Mouse (Mus musculus) spleen, postnatal 36 days (tissue): ENCODE results near the gene Prkab2.

Experiments
- DNase-seq, 2 experiments: peaks; one replicate each; pipeline ENCODE4 v3.0.0; 2022; ENCODE audit warnings: low spot score in 2 of 2, mixed read lengths in 1 of 2

Gene Prkab2

GRCm38 (mm10) chr3:97657655-97658411 lies at the start of gene Prkab2:
Gene Prkab2 (plus strand): TSS chr3:97658193.
- DNase-seq: peak; percentile 97

GRCm38 (mm10) chr3:97609201-97609844 lies 48.7 kb upstream of the Prkab2 start:
- peak; percentile 66 to 67 for DNase-seq

GRCm38 (mm10) chr3:97609845-97610410 lies 48.1 kb upstream of the Prkab2 start, which contains the start of gene Chd1l:
Gene Chd1l (minus strand): TSS chr3:97610203.
- DNase-seq: peak; percentile 88 to 91

- DNase-seq: no peak
Observed at GRCm38 (mm10) chr3:97611021-97611420, 47.0 kb upstream of the Prkab2 start.

GRCm38 (mm10) chr3:97615154-97615553 lies 42.8 kb upstream of the Prkab2 start:
- DNase-seq: no peak

GRCm38 (mm10) chr3:97615933-97616332 lies 42.1 kb upstream of the Prkab2 start:
- no peak for DNase-seq

- DNase-seq: no peak
Observed at GRCm38 (mm10) chr3:97617091-97617825, 40.7 kb upstream of the Prkab2 start.

GRCm38 (mm10) chr3:97617899-97618298 lies 40.1 kb upstream of the Prkab2 start:
- no peak for DNase-seq

- no peak for DNase-seq
Observed at GRCm38 (mm10) chr3:97620657-97621056, 37.3 kb upstream of the Prkab2 start.

GRCm38 (mm10) chr3:97624611-97625010 lies 33.4 kb upstream of the Prkab2 start:
- DNase-seq: no peak

GRCm38 (mm10) chr3:97627893-97628292 lies 30.1 kb upstream of the Prkab2 start:
- no peak for DNase-seq

- DNase-seq: peak; percentile 81 to 82
Observed at GRCm38 (mm10) chr3:97628391-97629001, 29.5 kb upstream of the Prkab2 start, which contains the start of gene Fmo5. Gene Fmo5 (plus strand): TSS chr3:97628804.

- no peak for DNase-seq
Observed at GRCm38 (mm10) chr3:97629941-97630340, 28.1 kb upstream of the Prkab2 start.

- DNase-seq: no peak
Observed at GRCm38 (mm10) chr3:97630746-97631145, 27.2 kb upstream of the Prkab2 start.

- no peak for DNase-seq
Observed at GRCm38 (mm10) chr3:97631258-97631860, 26.6 kb upstream of the Prkab2 start.

- no peak for DNase-seq
Observed at GRCm38 (mm10) chr3:97633456-97633855, 24.5 kb upstream of the Prkab2 start.

GRCm38 (mm10) chr3:97634288-97634761 lies 23.7 kb upstream of the Prkab2 start:
- no peak for DNase-seq

- no peak for DNase-seq
Observed at GRCm38 (mm10) chr3:97641396-97641795, 16.6 kb upstream of the Prkab2 start.

- no peak for DNase-seq
Observed at GRCm38 (mm10) chr3:97642001-97642400, 16.0 kb upstream of the Prkab2 start.

GRCm38 (mm10) chr3:97648518-97648917 lies 9.5 kb upstream of the Prkab2 start:
- DNase-seq: no peak

- no peak for DNase-seq
Observed at GRCm38 (mm10) chr3:97649022-97649421, 9.0 kb upstream of the Prkab2 start.
